Mouse (Mus musculus) cerebellum, adult 8-10 months (tissue): ENCODE data around the gene Manba.
"Not testable (repeated sequence)": the region's sequence is repeated elsewhere in the genome, so short reads cannot be mapped to it uniquely, and the experiment has no call there.

ENCODE experiments used
- DNase-seq: peaks from one replicate; pipeline ENCODE4 v3.0.0; 2022

The Manba gene

GRCm38 (mm10) chr3:135487803-135488202 is 2.4 kb downstream of the Manba start:
- DNase-seq = no peak

- no peak for DNase-seq
These were observed 4.6 kb downstream of the Manba start for GRCm38 (mm10) chr3:135489865-135490520.

- DNase-seq = no peak
These were observed 5.7 kb downstream of the Manba start for GRCm38 (mm10) chr3:135491102-135491501.

- not testable (repeated sequence) for DNase-seq
These were observed 7.9 kb downstream of the Manba start for GRCm38 (mm10) chr3:135493320-135493719.

GRCm38 (mm10) chr3:135497956-135498355 is 12.5 kb downstream of the Manba start:
- DNase-seq = not testable (repeated sequence)

GRCm38 (mm10) chr3:135498891-135499290 is 13.5 kb downstream of the Manba start:
- no peak for DNase-seq

- DNase-seq = no peak
These were observed 17.7 kb downstream of the Manba start for GRCm38 (mm10) chr3:135503160-135503559.

- peak; percentile 65 for DNase-seq
These were observed 20.0 kb downstream of the Manba start for GRCm38 (mm10) chr3:135505369-135505909.

- DNase-seq = no peak
These were observed 20.6 kb downstream of the Manba start for GRCm38 (mm10) chr3:135505916-135506482.

GRCm38 (mm10) chr3:135507506-135507905 is 22.1 kb downstream of the Manba start:
- no peak for DNase-seq

- DNase-seq = no peak
These were observed 22.8 kb downstream of the Manba start for GRCm38 (mm10) chr3:135508191-135508590.

- no peak for DNase-seq
These were observed 25.0 kb downstream of the Manba start for GRCm38 (mm10) chr3:135510372-135510771.

- no peak for DNase-seq
These were observed 26.3 kb downstream of the Manba start for GRCm38 (mm10) chr3:135511683-135512082.

GRCm38 (mm10) chr3:135513270-135513669 is 27.9 kb downstream of the Manba start:
- no peak for DNase-seq

GRCm38 (mm10) chr3:135513800-135514425 is 28.5 kb downstream of the Manba start:
- no peak for DNase-seq

- no peak for DNase-seq
These were observed 29.8 kb downstream of the Manba start for GRCm38 (mm10) chr3:135515246-135515645.

GRCm38 (mm10) chr3:135516891-135517290 is 31.5 kb downstream of the Manba start:
- DNase-seq = peak; percentile 48

- no peak for DNase-seq
These were observed 33.5 kb downstream of the Manba start for GRCm38 (mm10) chr3:135518882-135519281.

GRCm38 (mm10) chr3:135519584-135519983 is 34.2 kb downstream of the Manba start:
- no peak for DNase-seq

GRCm38 (mm10) chr3:135521963-135522362 is 36.6 kb downstream of the Manba start:
- DNase-seq = peak; percentile 56

GRCm38 (mm10) chr3:135522618-135523355 is 37.4 kb downstream of the Manba start:
- no peak for DNase-seq

- not testable (repeated sequence) for DNase-seq
These were observed 39.5 kb downstream of the Manba start for GRCm38 (mm10) chr3:135524900-135525299.

GRCm38 (mm10) chr3:135529670-135530069 is 44.3 kb downstream of the Manba start:
- DNase-seq = no peak
